Mouse (Mus musculus) stomach, postnatal 0 days (tissue): ENCODE data around the gene Gm45713. TPM values are rescaled to one million over a fixed set of nuclear protein-coding genes. Genes with fewer than 3 reads are reported as not detected.
"Not testable (repeated sequence)": the region's sequence is repeated elsewhere in the genome, so short reads cannot be mapped to it uniquely, and the experiment has no call there.

Source experiments
- ATAC-seq: fragments of 200-750 bp; cut with Nextera tagmentation; 2 replicates; pipeline ENCODE4 v1.8.0; 2017; ENCODE audit not compliant: low FRiP score, low TSS enrichment
- DNase-seq: peaks from one replicate; pipeline ENCODE4 v3.0.0-alpha.2; 2016; ENCODE audit warnings: low spot score
- H3K27ac ChIP-seq: fragments of 300-500 bp; sonication (generic); replicated peaks from 2 replicates; pipeline ENCODE4 v1.5.1; 2014; ENCODE audit warnings: mild to moderate bottlenecking, control low read depth
- H3K27me3 ChIP-seq: fragments of 300-500 bp; sonication (generic); 2 replicates; pipeline ENCODE4 v1.6.1; 2014; ENCODE audit warnings: low read length; ENCODE audit not compliant: control insufficient read depth, insufficient read depth
- H3K36me3 ChIP-seq: fragments of 300-500 bp; sonication (generic); 2 replicates; pipeline ENCODE4 v1.6.1; 2014; ENCODE audit warnings: low read length, mixed read lengths; ENCODE audit not compliant: control insufficient read depth, insufficient read depth
- H3K4me1 ChIP-seq: fragments of 300-500 bp; sonication (generic); replicated peaks from 2 replicates; pipeline ENCODE4 v1.6.1; 2014; ENCODE audit warnings: antibody characterized with exemption; ENCODE audit not compliant: control insufficient read depth, insufficient read depth
- H3K4me2 ChIP-seq: fragments of 300-500 bp; sonication (generic); replicated peaks from 2 replicates; pipeline ENCODE4 v1.6.1; 2014; ENCODE audit warnings: low read depth, mild to moderate bottlenecking, control low read depth, moderate library complexity
- H3K4me3 ChIP-seq: fragments of 300-500 bp; sonication (generic); 2 replicates; pipeline ENCODE4 v1.5.1; 2014; ENCODE audit warnings: low read depth, low read length, control low read depth
- H3K9ac ChIP-seq: fragments of 300-500 bp; sonication (generic); 2 replicates; pipeline ENCODE4 v1.6.1; 2014; ENCODE audit warnings: mild to moderate bottlenecking, low read length, control low read depth, mixed read lengths
- H3K9me3 ChIP-seq: fragments of 300-500 bp; sonication (generic); 2 replicates; pipeline ENCODE4 v1.6.1; 2016; ENCODE audit warnings: low read length; ENCODE audit not compliant: control insufficient read depth
- CTCF ChIP-seq: IDR thresholded peaks from 2 replicates; pipeline ENCODE4 v1.5.1; 2016; ENCODE audit warnings: antibody characterized with exemption, low read depth, mild to moderate bottlenecking, moderate library complexity
- EP300 ChIP-seq: optimal IDR thresholded peaks from 2 replicates; pipeline ENCODE3; 2016; ENCODE audit warnings: antibody characterized with exemption
- WGBS: fragments of 180-500 bp; shearing (Covaris S2); extraction: QIAGEN DNeasy Blood & Tissue Kit; methylation state at CpG from one replicate; pipeline ENCODE4 v1.1.7; 2014; 5-methylcytosine and 5-hydroxymethylcytosine counted together
- polyA plus RNA-seq: library from polyadenylated mRNA; unstranded; fragments of >200 nt; fragmentation: Nextera tagmentation; extraction: Ambion mirVana; gene quantifications from 2 replicates; pipeline ENCODE4 v1.2.1, GENCODE M21; 2015

Gene Gm45713
- polyA plus RNA-seq, 1 experiment from 2014 or later, result 1.1 TPM

DNA sequence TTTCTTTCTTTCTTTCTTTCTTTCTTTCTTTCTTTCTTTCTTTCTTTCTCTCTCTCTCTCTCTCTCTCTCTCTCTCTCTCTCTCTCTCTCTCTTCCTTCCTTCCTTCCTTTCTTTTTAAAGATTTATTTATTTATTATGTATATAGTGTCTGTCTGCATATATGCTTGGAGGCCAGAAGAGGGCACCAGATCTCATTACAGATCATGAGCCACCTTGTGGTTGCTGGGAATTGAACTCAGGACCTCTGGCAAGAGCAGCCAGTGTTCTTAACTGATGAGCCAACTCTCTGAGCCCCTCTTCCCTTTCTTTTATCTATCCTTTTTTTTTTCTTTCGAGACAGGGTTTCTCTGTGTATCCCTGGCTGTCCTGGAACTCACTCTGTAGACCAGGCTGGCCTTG lies 37.7 kb upstream of the Gm45713 start:
- not testable (repeated sequence) for H3K36me3 ChIP-seq, H3K4me3 ChIP-seq, H3K4me2 ChIP-seq, H3K9ac ChIP-seq, H3K27ac ChIP-seq, H3K4me1 ChIP-seq, DNase-seq, ATAC-seq
- WGBS, result 53% methylated on average over 1 of the region's 1 CpGs
- TF ChIP-seq CTCF, result peak; percentile 69
- Histone ChIP-seq H3K27me3 (peaks cover 21% of the 10 kb centered on the region; the same call in 1 of the 2 replicates), H3K9me3 (peaks cover 11% of the 10 kb centered on the region)

DNA sequence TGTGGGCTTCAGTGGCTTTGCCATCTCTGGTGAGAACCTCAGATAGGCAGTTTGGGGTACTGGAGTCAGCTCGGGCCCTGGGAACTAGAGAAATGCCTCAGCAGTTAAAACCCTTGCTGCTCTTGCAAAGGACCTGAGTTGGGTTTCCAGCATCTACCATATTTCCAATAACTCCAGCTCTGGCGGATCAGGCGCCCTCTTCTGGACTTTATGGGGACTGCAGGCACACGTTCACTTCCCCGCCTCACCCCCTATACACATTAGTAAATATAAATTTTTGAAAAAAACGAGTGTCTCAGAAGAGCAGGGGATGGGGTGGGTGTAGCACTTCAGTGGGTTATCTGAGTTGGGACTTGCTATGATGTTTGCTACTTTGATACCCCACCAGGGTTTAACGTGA lies 36.9 kb upstream of the Gm45713 start:
- Histone ChIP-seq H3K27me3 (peaks cover 21% of the 10 kb centered on the region; the same call in 1 of the 2 replicates), H3K4me2 (no peak overlapping the region), H3K9me3 (peaks cover 11% of the 10 kb centered on the region), H3K9ac (no peak overlapping the region), H3K4me3 (no peak overlapping the region), H3K36me3 (no peaks in the 10 kb centered on the region), H3K27ac (no peak overlapping the region), H3K4me1 (0 out of 2 replicates have a peak, but pooled peaks cover 6% of the 10 kb centered on the region)
- 59% methylated on average over 7 of the region's 7 CpGs for WGBS
- TF ChIP-seq EP300, result no peak
- peak; percentile 48 for TF ChIP-seq CTCF
- ATAC-seq (no peak), DNase-seq (no peak)

DNA sequence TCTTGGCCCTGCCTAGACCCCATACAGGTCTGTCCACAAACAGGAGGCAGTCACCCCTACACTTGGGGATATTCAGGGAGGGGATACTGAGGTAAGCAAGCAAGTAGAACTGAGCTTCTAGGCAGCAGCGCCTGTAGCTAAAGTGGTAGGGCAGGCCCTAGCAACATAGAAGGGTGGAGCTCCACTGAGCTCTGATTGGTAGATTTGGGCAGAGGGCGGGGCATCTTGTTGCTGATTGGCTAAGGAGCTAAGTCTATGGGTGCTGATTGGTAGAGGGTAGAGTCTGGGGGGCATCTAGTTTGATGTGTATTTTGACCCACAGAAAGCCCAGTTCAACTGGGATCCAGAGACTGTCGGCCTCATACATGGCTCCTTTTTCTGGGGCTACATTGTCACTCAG lies 33.5 kb upstream of the Gm45713 start:
- ATAC-seq (no peak), DNase-seq (no peak)

DNA sequence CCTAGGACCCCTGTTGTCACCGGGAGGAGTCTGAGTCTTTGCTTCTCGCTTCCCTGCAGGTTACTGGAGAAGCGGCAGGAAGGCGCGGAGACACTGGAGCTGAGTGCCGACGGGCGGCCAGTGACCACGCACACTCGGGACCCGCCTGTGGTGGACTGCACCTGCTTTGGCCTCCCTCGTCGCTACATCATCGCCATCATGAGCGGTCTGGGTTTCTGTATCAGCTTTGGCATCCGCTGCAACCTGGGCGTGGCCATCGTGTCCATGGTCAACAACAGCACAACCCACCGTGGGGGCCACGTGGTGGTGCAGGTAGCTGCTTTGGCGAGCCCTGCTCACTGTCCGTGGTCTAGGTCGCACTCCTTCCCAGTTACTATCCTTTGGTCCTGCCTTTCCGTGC lies 32.6 kb upstream of the Gm45713 start:
- no peak overlapping the region for H3K4me2 ChIP-seq
- WGBS, result 6% methylated on average over 24 of the region's 24 CpGs
- peaks cover 11% of the 10 kb centered on the region for H3K9me3 ChIP-seq
- ATAC-seq (no peak), DNase-seq (no peak)
- peaks cover 22% of the 10 kb centered on the region; the same call in 1 of the 2 replicates for H3K27me3 ChIP-seq
- H3K4me1 ChIP-seq, result peaks cover 4% of the 10 kb centered on the region; the same call in 1 of the 2 replicates
- H3K4me3 ChIP-seq, result no peak overlapping the region
- H3K36me3 ChIP-seq, result no peaks in the 10 kb centered on the region
- no peak overlapping the region for H3K9ac ChIP-seq
- TF ChIP-seq EP300 (no peak), CTCF (no peak)
- H3K27ac ChIP-seq, result no peak overlapping the region

More for the DNA sequence above, 33.5 kb upstream of the Gm45713 start:
- WGBS, result 91% methylated on average over 3 of the region's 3 CpGs
- Histone ChIP-seq H3K4me1 (no peaks in the 10 kb centered on the region), H3K9me3 (peaks cover 11% of the 10 kb centered on the region), H3K4me2 (no peak overlapping the region), H3K27me3 (peaks cover 20% of the 10 kb centered on the region; the same call in 1 of the 2 replicates), H3K36me3 (no peaks in the 10 kb centered on the region), H3K4me3 (no peak overlapping the region), H3K9ac (no peak overlapping the region), H3K27ac (no peak overlapping the region)
- TF ChIP-seq EP300, result no peak
- TF ChIP-seq CTCF, result no peak

DNA sequence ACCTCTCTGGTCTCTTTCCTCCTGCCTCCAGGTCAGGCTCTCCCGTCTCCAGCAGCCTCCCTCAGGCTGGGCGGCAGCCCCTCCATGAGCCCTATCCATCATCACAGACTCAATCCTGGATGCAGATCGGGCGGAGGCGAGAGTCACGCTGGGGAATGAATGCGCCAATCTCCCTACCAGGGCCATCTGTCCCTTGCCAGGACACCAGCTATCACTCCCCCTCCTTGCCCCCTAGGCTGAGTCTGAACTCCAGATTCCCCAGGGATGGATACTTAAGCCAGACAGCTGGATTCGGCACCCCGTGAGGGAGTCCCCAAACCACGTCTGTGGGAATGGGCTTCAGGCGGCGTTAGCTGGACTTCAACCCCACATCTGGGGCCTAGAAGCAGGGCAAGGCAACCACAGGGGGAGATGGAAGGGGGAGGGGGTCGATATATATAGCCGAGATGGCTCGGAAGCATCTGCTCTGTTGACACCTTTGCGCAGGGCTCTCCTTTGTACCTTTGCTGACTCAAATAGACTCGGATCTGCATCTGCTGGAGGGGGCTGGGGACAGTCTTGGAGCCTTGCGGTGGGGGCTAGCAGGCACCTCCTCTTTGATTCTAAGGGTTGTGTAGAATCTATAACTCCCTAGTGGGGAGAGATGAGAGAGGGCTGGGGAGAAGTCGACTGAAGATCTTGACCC lies 31.9 kb upstream of the Gm45713 start:
- no peak overlapping the region for H3K4me3 ChIP-seq
- H3K36me3 ChIP-seq, result no peaks in the 10 kb centered on the region
- H3K4me1 ChIP-seq, result peaks cover 4% of the 10 kb centered on the region; the same call in 1 of the 2 replicates
- WGBS, result 4% methylated on average over 19 of the region's 19 CpGs
- no peak overlapping the region for H3K9ac ChIP-seq
- ATAC-seq (no peak), DNase-seq (no peak)
- TF ChIP-seq CTCF, result no peak
- TF ChIP-seq EP300, result no peak
- H3K4me2 ChIP-seq, result no peak overlapping the region
- no peak overlapping the region for H3K27ac ChIP-seq
- H3K27me3 ChIP-seq, result peaks cover 22% of the 10 kb centered on the region; the same call in 1 of the 2 replicates
- H3K9me3 ChIP-seq, result peaks cover 11% of the 10 kb centered on the region

DNA sequence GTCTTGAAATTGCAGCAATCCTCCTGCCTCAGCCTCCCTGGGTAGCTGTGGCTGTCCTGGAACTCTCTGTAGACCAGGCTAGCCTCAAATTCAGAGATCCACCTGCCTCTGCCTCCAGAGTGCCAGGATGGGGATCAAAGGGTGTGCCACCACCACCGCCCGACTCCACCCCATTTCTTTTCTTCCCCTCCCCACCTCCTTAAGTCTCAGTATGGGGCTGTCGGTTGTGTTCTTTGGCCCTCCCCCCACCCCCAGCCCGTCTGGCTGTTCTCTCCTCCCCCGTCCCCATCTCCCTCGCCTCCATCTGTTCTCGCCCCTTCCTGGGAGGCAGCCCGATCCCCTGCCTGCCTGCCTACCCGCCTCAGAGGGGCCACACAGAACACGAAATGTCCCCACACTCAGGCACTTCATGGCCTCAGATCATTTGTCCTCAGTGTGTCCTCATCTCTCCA lies 30.9 kb upstream of the Gm45713 start:
- Histone ChIP-seq H3K36me3 (no peaks in the 10 kb centered on the region), H3K4me2 (no peak overlapping the region), H3K4me3 (no peak overlapping the region), H3K9me3 (peaks cover 11% of the 10 kb centered on the region), H3K4me1 (peaks cover 4% of the 10 kb centered on the region; the same call in 1 of the 2 replicates), H3K27me3 (peaks cover 22% of the 10 kb centered on the region; the same call in 1 of the 2 replicates), H3K27ac (no peak overlapping the region), H3K9ac (no peak overlapping the region)
- WGBS, result 25% methylated on average over 10 of the region's 10 CpGs
- DNase-seq (no peak), ATAC-seq (no peak)
- no peak for TF ChIP-seq CTCF
- TF ChIP-seq EP300, result no peak
